In the genomic region with DNA sequence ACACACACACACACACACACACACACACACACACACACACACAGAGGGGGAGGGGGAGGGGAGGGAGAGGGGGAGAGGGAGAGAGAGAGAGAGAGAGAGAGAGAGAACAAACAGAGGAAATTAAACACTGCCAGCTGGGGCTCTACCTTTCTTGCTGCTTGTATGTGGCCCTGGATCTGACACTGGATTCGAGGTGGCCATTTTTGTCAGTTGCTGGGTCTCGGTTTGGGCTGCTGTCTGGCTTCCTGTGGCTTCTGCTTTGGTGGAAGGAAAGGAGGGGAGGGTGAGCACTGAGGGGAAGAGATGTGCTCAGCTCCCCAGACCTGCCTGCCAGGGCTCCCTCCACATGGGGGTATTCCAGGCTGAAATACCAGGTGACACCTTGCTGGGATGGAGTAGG, we compare ENCODE assay signal across 26 mouse cellular contexts. TPM values are rescaled to one million over a fixed set of nuclear protein-coding genes. Genes with fewer than 3 reads are reported as not detected.
A peak's percentile ranks its signal among the peaks of the same experiment; 100 is the strongest.
DNase-seq lines count a peak whose midpoint lies in the region; ATAC-seq and TF ChIP-seq lines count a peak whose summit lies in the region.
"Had no signal": no experiment of that assay in that cellular context is flagged by ENCODE, and none has a peak within 500 bp of the region (broad histone marks: within the 10 kb centered on the region; RNA-seq: fewer than 3 reads in every experiment).

No protein-coding gene starts in this region.

- peaks cover 78% of the 10 kb centered on the region for H3K36me3 ChIP-seq in megakaryocyte, embryonic 14.5 days (replicated peaks; ENCODE audit: low read length)
- no peaks in the 10 kb centered on the region for H3K36me3 ChIP-seq in stomach, postnatal 0 days (ENCODE audit: control insufficient read depth, insufficient read depth, low read length)
- H3K36me3 ChIP-seq: heart, embryonic 15.5 days; limb, embryonic 10.5 days had no signal

- H3K4me1 ChIP-seq in megakaryocyte, embryonic 14.5 days = peaks cover 98% of the 10 kb centered on the region
- peaks cover 14% of the 10 kb centered on the region for H3K4me1 ChIP-seq in bone marrow, adult 2 months (ENCODE audit: control insufficient read depth, insufficient read depth, low read length)
- peaks cover 11% of the 10 kb centered on the region for H3K4me1 ChIP-seq in stomach, postnatal 0 days (replicated peaks; ENCODE audit: control insufficient read depth, insufficient read depth)

- TF ChIP-seq CTCF in bone marrow, adult 2 months (IDR thresholded peaks at IDR 0.05; ENCODE audit: control insufficient read depth, insufficient read depth, low read length) = no peak
- TF ChIP-seq CTCF in stomach, postnatal 0 days (IDR thresholded peaks at IDR 0.05; ENCODE audit: low read depth) = no peak

- H3K9me3 ChIP-seq in megakaryocyte, embryonic 14.5 days = no peaks in the 10 kb centered on the region
- no peaks in the 10 kb centered on the region for H3K9me3 ChIP-seq in stomach, postnatal 0 days (ENCODE audit: control insufficient read depth, low read length)
- H3K9me3 ChIP-seq: forebrain, embryonic 13.5 days; heart, embryonic 15.5 days; limb, embryonic 10.5 days had no signal

- ATAC-seq in megakaryocyte, adult 5-6 weeks (ENCODE audit: poor library complexity, severe bottlenecking) = no peak
- no peak for ATAC-seq in stomach, postnatal 0 days (ENCODE audit: low FRiP score, low TSS enrichment)
- ATAC-seq: forebrain, embryonic 13.5 days; hindbrain, embryonic 16.5 days; midbrain, embryonic 16.5 days had no signal

- peak overlapping the region; percentile 86 for H3K4me3 ChIP-seq in megakaryocyte, embryonic 14.5 days (replicated peaks)
- peak overlapping the region; percentile 7 for H3K4me3 ChIP-seq in bone marrow, adult 2 months (replicated peaks; ENCODE audit: control insufficient read depth, low read depth, low read length)
- no peak overlapping the region for H3K4me3 ChIP-seq in stomach, postnatal 0 days (ENCODE audit: low read depth, low read length)
- H3K4me3 ChIP-seq: forebrain, embryonic 13.5 days; heart, embryonic 15.5 days; limb, embryonic 10.5 days had no signal

- intact Hi-C loops in left cerebral cortex, postnatal 4 days (cut with DNase I) = no loop called here

- H3K4me2 ChIP-seq in stomach, postnatal 0 days (replicated peaks; ENCODE audit: low read depth) = no peak overlapping the region
- H3K4me2 ChIP-seq: forebrain, embryonic 13.5 days; heart, embryonic 15.5 days had no signal

- H3K27me3 ChIP-seq in megakaryocyte, embryonic 14.5 days (replicated peaks) = no peaks in the 10 kb centered on the region
- H3K27me3 ChIP-seq in stomach, postnatal 0 days (ENCODE audit: control insufficient read depth, insufficient read depth, low read length) = no peaks in the 10 kb centered on the region

- H3K9ac ChIP-seq in stomach, postnatal 0 days (ENCODE audit: low read length) = no peak overlapping the region
- H3K9ac ChIP-seq: forebrain, embryonic 13.5 days; heart, embryonic 15.5 days; liver, postnatal 0 days had no signal

- DNase-seq in naive thymus-derived CD4-positive, alpha-beta T cell, adult 2 months (ENCODE audit: low read depth) = peak; percentile 76
- DNase-seq in thymus, postnatal 4 days = peak; percentile 58
- DNase-seq in gastrocnemius, adult 8-10 months (ENCODE audit: low spot score in 2 of 2) = no peak
- no peak for DNase-seq in stomach, postnatal 0 days (ENCODE audit: low spot score)
- no peak for DNase-seq in left cerebral cortex, postnatal 4 days
- DNase-seq: adrenal gland, postnatal 25 days; cerebellum, adult 2 months; gastrocnemius, postnatal 14 days; heart, adult 18-20 months; heart, postnatal 4 days; kidney, adult 8-10 months; kidney, postnatal 25 days; liver, postnatal 0 days; lung, postnatal 10 days; retina, postnatal 1 day; right cerebral cortex, postnatal 4 days had no signal

- no peak for TF ChIP-seq EP300 in stomach, postnatal 0 days (optimal IDR thresholded peaks at IDR 0.05)

- peak overlapping the region; percentile 49; the same call in 1 of the 2 replicates for H3K27ac ChIP-seq in bone marrow, adult 2 months (ENCODE audit: control insufficient read depth, insufficient read depth, low read depth, low read length, poor library complexity)
- no peak overlapping the region for H3K27ac ChIP-seq in stomach, postnatal 0 days (replicated peaks)
- H3K27ac ChIP-seq: forebrain, embryonic 13.5 days; heart, embryonic 15.5 days; limb, embryonic 10.5 days had no signal

- no peak for TF ChIP-seq POLR2A in bone marrow, adult 2 months (IDR thresholded peaks at IDR 0.05; ENCODE audit: borderline replicate concordance, control insufficient read depth, low read depth, low read length)

- 4% methylated on average over 2 of the region's 2 CpGs for WGBS in bone marrow, adult 2 months
- WGBS in stomach, postnatal 0 days = 81% methylated on average over 2 of the region's 2 CpGs

RNA-seq across cellular contexts. Expression of gene Fxyd5, which starts 4.6 kb away (rescaled TPM):
- polyA plus RNA-seq in megakaryocyte, embryonic 14.5 days (2012; ENCODE audit: insufficient read depth, low replicate concordance) = 2,043 and 2,688 TPM in 2 replicates
- 1,077 and 1,092 TPM in 2 replicates for total RNA-seq in megakaryocyte, adult 5-6 weeks (2015)
- 807 and 874 TPM in 2 replicates for total RNA-seq in megakaryocyte, adult 5-6 weeks (2017)
- 85.0 and 239 TPM in 2 replicates for polyA plus RNA-seq in bone marrow, adult 2 months (2011; ENCODE audit: insufficient read depth, insufficient read length, low replicate concordance, missing spikeins)
- total RNA-seq in gastrocnemius, adult 8-10 months (2022) = 1 to 10 TPM; 4.7 to 8.7 (median 6.1) TPM
- 13.3 and 16.0 TPM in 2 replicates for polyA plus RNA-seq in stomach, postnatal 0 days (2015; fragmentation: Nextera tagmentation; extraction: Ambion mirVana)
- 10 to 100 TPM; 23.5 to 25.4 TPM for total RNA-seq in left cerebral cortex, postnatal 4 days (2021)

RNA-seq across cellular contexts. Expression of gene Fxyd7, which starts 13.6 kb away (rescaled TPM):
- polyA plus RNA-seq in megakaryocyte, embryonic 14.5 days (2012; ENCODE audit: insufficient read depth, low replicate concordance) = 1.0 TPM in 1 of 2 replicates, not detected in the other
- not detected in 2 replicates for total RNA-seq in megakaryocyte, adult 5-6 weeks (2015)
- total RNA-seq in megakaryocyte, adult 5-6 weeks (2017) = 0.51 TPM in 1 of 2 replicates, not detected in the other
- polyA plus RNA-seq in bone marrow, adult 2 months (2011; ENCODE audit: insufficient read depth, insufficient read length, low replicate concordance, missing spikeins) = not detected in 2 replicates
- total RNA-seq in gastrocnemius, adult 8-10 months (2022) = 1 to 10 TPM in 2 of 4 experiments, under 1 TPM in 1, not detected in 1; 0.99 to 1.3 (median 1.3) TPM
- polyA plus RNA-seq in stomach, postnatal 0 days (2015; fragmentation: Nextera tagmentation; extraction: Ambion mirVana) = 19.9 and 20.3 TPM in 2 replicates
- total RNA-seq in left cerebral cortex, postnatal 4 days (2021) = 100 to 1,000 TPM; 108 to 159 TPM
- total RNA-seq: liver, adult 2 months had no signal

RNA-seq across cellular contexts. Expression of gene Fxyd1, which starts 19.3 kb away (rescaled TPM):
- polyA plus RNA-seq in megakaryocyte, embryonic 14.5 days (2012; ENCODE audit: insufficient read depth, low replicate concordance) = not detected in 2 replicates
- total RNA-seq in megakaryocyte, adult 5-6 weeks (2015) = 0.46 TPM in 1 of 2 replicates, not detected in the other
- not detected in 2 replicates for total RNA-seq in megakaryocyte, adult 5-6 weeks (2017)
- 7.8 and 16.2 TPM in 2 replicates for polyA plus RNA-seq in bone marrow, adult 2 months (2011; ENCODE audit: insufficient read depth, insufficient read length, low replicate concordance, missing spikeins)
- total RNA-seq in gastrocnemius, adult 8-10 months (2022) = 100 to 1,000 TPM; 556 to 826 (median 679) TPM
- polyA plus RNA-seq in stomach, postnatal 0 days (2015; fragmentation: Nextera tagmentation; extraction: Ambion mirVana) = 177 and 187 TPM in 2 replicates
- 1 to 10 TPM; 8.4 to 8.7 TPM for total RNA-seq in left cerebral cortex, postnatal 4 days (2021)
- total RNA-seq: neutrophil, adult 5-6 weeks had no signal

RNA-seq across cellular contexts. Expression of gene Lgi4, which starts 21.5 kb away (rescaled TPM):
- 0.23 and 0.67 TPM in 2 replicates for polyA plus RNA-seq in megakaryocyte, embryonic 14.5 days (2012; ENCODE audit: insufficient read depth, low replicate concordance)
- total RNA-seq in megakaryocyte, adult 5-6 weeks (2015) = 0.13 TPM in 1 of 2 replicates, not detected in the other
- 0.07 TPM in 1 of 2 replicates, not detected in the other for total RNA-seq in megakaryocyte, adult 5-6 weeks (2017)
- polyA plus RNA-seq in bone marrow, adult 2 months (2011; ENCODE audit: insufficient read depth, insufficient read length, low replicate concordance, missing spikeins) = 0.23 and 2.3 TPM in 2 replicates
- 1 to 10 TPM; 1.4 to 3.5 (median 2.3) TPM for total RNA-seq in gastrocnemius, adult 8-10 months (2022)
- 0.46 and 0.87 TPM in 2 replicates for polyA plus RNA-seq in stomach, postnatal 0 days (2015; fragmentation: Nextera tagmentation; extraction: Ambion mirVana)
- total RNA-seq in left cerebral cortex, postnatal 4 days (2021) = 1 to 10 TPM; 2.4 to 2.7 TPM
- polyA plus RNA-seq: liver, postnatal 0 days had no signal

RNA-seq across cellular contexts. Expression of gene Fxyd3, which starts 38.8 kb away (rescaled TPM):
- not detected in 2 replicates for polyA plus RNA-seq in megakaryocyte, embryonic 14.5 days (2012; ENCODE audit: insufficient read depth, low replicate concordance)
- not detected in 2 replicates for total RNA-seq in megakaryocyte, adult 5-6 weeks (2015)
- not detected in 2 replicates for total RNA-seq in megakaryocyte, adult 5-6 weeks (2017)
- not detected in 2 replicates for polyA plus RNA-seq in bone marrow, adult 2 months (2011; ENCODE audit: insufficient read depth, insufficient read length, low replicate concordance, missing spikeins)
- 1 to 10 TPM in 2 of 4 experiments, under 1 TPM in 2; 0.77 to 1.3 (median 0.92) TPM for total RNA-seq in gastrocnemius, adult 8-10 months (2022)
- 1,122 and 1,152 TPM in 2 replicates for polyA plus RNA-seq in stomach, postnatal 0 days (2015; fragmentation: Nextera tagmentation; extraction: Ambion mirVana)
- total RNA-seq in left cerebral cortex, postnatal 4 days (2021) = not detected
- total RNA-seq: neutrophil, adult 5-6 weeks had no signal
- polyA plus RNA-seq: forebrain, embryonic 13.5 days; midbrain, embryonic 16.5 days had no signal

Comparison
In these comparisons a context has a peak if more than half of its experiments do, and no peak if none do; other contexts are left out.
1. DNase-seq: peak in naive thymus-derived CD4-positive, alpha-beta T cell, adult 2 months (single experiment) and thymus, postnatal 4 days (single experiment); none in gastrocnemius, adult 8-10 months (0 of 2), stomach, postnatal 0 days (single experiment) and left cerebral cortex, postnatal 4 days (single experiment).
2. RNA of gene Fxyd5, which starts 4.6 kb away (total RNA-seq): 807 to 1,092 TPM in megakaryocyte, adult 5-6 weeks; 23.5 to 25.4 TPM in left cerebral cortex, postnatal 4 days and 4.7 to 8.7 TPM in gastrocnemius, adult 8-10 months; every median in the first group is over 10 times any median in the second.
3. RNA of gene Fxyd7, which starts 13.6 kb away (total RNA-seq): 108 to 159 TPM in left cerebral cortex, postnatal 4 days; 0.99 to 1.3 TPM in gastrocnemius, adult 8-10 months and 0.51 TPM in megakaryocyte, adult 5-6 weeks; every median in the first group is over 10 times any median in the second.
4. RNA of gene Fxyd1, which starts 19.3 kb away (total RNA-seq): 556 to 826 TPM in gastrocnemius, adult 8-10 months; 8.4 to 8.7 TPM in left cerebral cortex, postnatal 4 days and 0.46 TPM in megakaryocyte, adult 5-6 weeks; every median in the first group is over 10 times any median in the second.